Comparison of ENCODE assay signal across 17 mouse cellular contexts in genomic region chr13:98632306-98632942, GRCm38 (mm10). TPM values are rescaled to one million over a fixed set of nuclear protein-coding genes. Genes with fewer than 3 reads are reported as not detected.
DNase-seq lines count a peak whose midpoint lies in the region; ATAC-seq and TF ChIP-seq lines count a peak whose summit lies in the region.
"Had no signal": no experiment of that assay in that cellular context is flagged by ENCODE, and none has a peak within 500 bp of the region (broad histone marks: within the 10 kb centered on the region; RNA-seq: fewer than 3 reads in every experiment).

No protein-coding gene starts in this region.

- ATAC-seq in hindbrain, postnatal 0 days, result no peak
- no peak for ATAC-seq in midbrain, embryonic 14.5 days (ENCODE audit: low FRiP score, low TSS enrichment)
- ATAC-seq: midbrain, embryonic 13.5 days had no signal

- no peak overlapping the region for H3K4me3 ChIP-seq in hindbrain, embryonic 10.5 days
- H3K4me3 ChIP-seq in hindbrain, postnatal 0 days (ENCODE audit: low read length), result no peak overlapping the region
- no peak overlapping the region for H3K4me3 ChIP-seq in midbrain, embryonic 14.5 days (replicated peaks; ENCODE audit: low read depth, low read length)
- H3K4me3 ChIP-seq: heart, embryonic 10.5 days; liver, embryonic 15.5 days; midbrain, embryonic 13.5 days had no signal

- H3K27ac ChIP-seq in hindbrain, embryonic 10.5 days, result peak overlapping the region; percentile 18; the same call in 1 of the 2 replicates
- no peak overlapping the region for H3K27ac ChIP-seq in hindbrain, postnatal 0 days
- no peak overlapping the region for H3K27ac ChIP-seq in midbrain, embryonic 14.5 days (replicated peaks; ENCODE audit: low read depth, low read length)
- H3K27ac ChIP-seq: heart, embryonic 10.5 days; liver, embryonic 15.5 days; midbrain, embryonic 13.5 days had no signal

- no peaks in the 10 kb centered on the region for H3K9me3 ChIP-seq in hindbrain, embryonic 10.5 days
- H3K9me3 ChIP-seq in hindbrain, postnatal 0 days (ENCODE audit: low read length), result no peaks in the 10 kb centered on the region
- H3K9me3 ChIP-seq in midbrain, embryonic 14.5 days (ENCODE audit: control insufficient read depth, low read length), result no peaks in the 10 kb centered on the region
- H3K9me3 ChIP-seq: heart, embryonic 10.5 days; liver, embryonic 15.5 days; midbrain, embryonic 13.5 days had no signal

- no peak overlapping the region for H3K4me2 ChIP-seq in hindbrain, postnatal 0 days (ENCODE audit: low read depth, low read length)
- H3K4me2 ChIP-seq in midbrain, embryonic 14.5 days (ENCODE audit: low read length), result no peak overlapping the region
- H3K4me2 ChIP-seq: liver, embryonic 15.5 days; midbrain, embryonic 13.5 days had no signal

- 83% methylated on average over 9 of the region's 9 CpGs for WGBS in hindbrain, embryonic 10.5 days
- 84% methylated on average over 9 of the region's 9 CpGs for WGBS in hindbrain, postnatal 0 days
- WGBS in midbrain, embryonic 14.5 days, result 80% methylated on average over 9 of the region's 9 CpGs

- H3K36me3 ChIP-seq in hindbrain, embryonic 10.5 days, result no peaks in the 10 kb centered on the region
- H3K36me3 ChIP-seq in hindbrain, postnatal 0 days (ENCODE audit: insufficient read depth, low read length), result no peaks in the 10 kb centered on the region
- H3K36me3 ChIP-seq in midbrain, embryonic 14.5 days (ENCODE audit: control insufficient read depth, insufficient read depth, low read length), result no peaks in the 10 kb centered on the region
- H3K36me3 ChIP-seq: heart, embryonic 10.5 days; liver, embryonic 15.5 days; midbrain, embryonic 13.5 days had no signal

- peaks cover 19% of the 10 kb centered on the region for H3K4me1 ChIP-seq in hindbrain, embryonic 10.5 days (replicated peaks)
- H3K4me1 ChIP-seq in hindbrain, postnatal 0 days (ENCODE audit: insufficient read depth, low read length), result no peaks in the 10 kb centered on the region
- H3K4me1 ChIP-seq in midbrain, embryonic 14.5 days (ENCODE audit: control insufficient read depth, insufficient read depth, low read length), result no peaks in the 10 kb centered on the region
- H3K4me1 ChIP-seq: liver, embryonic 15.5 days; midbrain, embryonic 13.5 days had no signal

- H3K9ac ChIP-seq in hindbrain, postnatal 0 days (replicated peaks; ENCODE audit: low read length), result no peak overlapping the region
- no peak overlapping the region for H3K9ac ChIP-seq in midbrain, embryonic 14.5 days (replicated peaks; ENCODE audit: low read length)
- H3K9ac ChIP-seq: liver, embryonic 15.5 days; midbrain, embryonic 13.5 days had no signal

- H3K27me3 ChIP-seq in hindbrain, embryonic 10.5 days (ENCODE audit: insufficient read depth, poor library complexity, severe bottlenecking), result peaks cover 13% of the 10 kb centered on the region; the same call in 1 of the 2 replicates
- no peaks in the 10 kb centered on the region for H3K27me3 ChIP-seq in hindbrain, postnatal 0 days (ENCODE audit: insufficient read depth, low read length)
- no peaks in the 10 kb centered on the region for H3K27me3 ChIP-seq in midbrain, embryonic 14.5 days (ENCODE audit: control insufficient read depth, insufficient read depth, low read length)

- no peak for DNase-seq in hindbrain, embryonic 10.5 days (ENCODE audit: low spot score)
- no peak for DNase-seq in hindbrain, postnatal 0 days (ENCODE audit: low spot score)
- peak; percentile 68 for DNase-seq in ovary, adult 18-20 months (ENCODE audit: low spot score)
- DNase-seq in ovary, postnatal 10 days (ENCODE audit: low spot score), result no peak
- DNase-seq in NIH3T3 (ENCODE audit: low read depth), result peak; percentile 84
- peak; percentile 4 for DNase-seq in skeletal muscle tissue, adult 2 months (ENCODE audit: low read depth, low spot score)
- no peak for DNase-seq in midbrain, embryonic 14.5 days
- DNase-seq in cerebellum, postnatal 10 days, result no peak
- DNase-seq: adrenal gland, postnatal 10 days; cerebellum, adult 9-10 months; heart, postnatal 36 days; layer of hippocampus, adult 9-11 months; lung, postnatal 4 days had no signal

- no peak for TF ChIP-seq CTCF in hindbrain, postnatal 0 days (IDR thresholded peaks at IDR 0.05; ENCODE audit: low read depth)

RNA-seq across cellular contexts. Expression of gene Tmem174, which starts 4.8 kb away (rescaled TPM):
- not detected in 2 replicates for polyA plus RNA-seq in hindbrain, embryonic 10.5 days (2016; fragmentation: Nextera tagmentation; extraction: Ambion mirVana)
- total RNA-seq in hindbrain, postnatal 0 days (2014; rRNA removed), result not detected in 2 replicates
- 0.10 TPM in 1 of 2 replicates, not detected in the other for polyA plus RNA-seq in hindbrain, postnatal 0 days (2015; fragmentation: Nextera tagmentation; extraction: Ambion mirVana)
- not detected in 2 replicates for polyA plus RNA-seq in midbrain, embryonic 14.5 days (2014; fragmentation: Nextera tagmentation; extraction: Ambion mirVana)
- total RNA-seq: adrenal gland, postnatal 10 days; heart, postnatal 36 days had no signal
- polyA plus RNA-seq: limb, embryonic 11.5 days; liver, embryonic 15.5 days; midbrain, embryonic 13.5 days had no signal

Comparison
In these comparisons a context has a peak if more than half of its experiments do, and no peak if none do; other contexts are left out.
1. DNase-seq: peak in ovary, adult 18-20 months (single experiment), NIH3T3 (single experiment) and skeletal muscle tissue, adult 2 months (single experiment); none in hindbrain, embryonic 10.5 days (single experiment), hindbrain, postnatal 0 days (single experiment), ovary, postnatal 10 days (single experiment), midbrain, embryonic 14.5 days (single experiment) and cerebellum, postnatal 10 days (0 of 2).